Mouse (Mus musculus) heart, adult 2 months (tissue): ENCODE measurements around the gene Slc39a11. TPM values are rescaled to one million over a fixed set of nuclear protein-coding genes. Genes with fewer than 3 reads are reported as not detected.
"Not testable (repeated sequence)": the region's sequence is repeated elsewhere in the genome, so short reads cannot be mapped to it uniquely, and the experiment has no call there.

ENCODE experiments used
- DNase-seq, 2 experiments: peaks; one replicate each; pipeline ENCODE4 v3.0.0; 2021
- H3K27ac ChIP-seq: fragments of 200-600 bp; 2 replicates; pipeline ENCODE4 v1.8.1; 2022
- H3K27me3 ChIP-seq: fragments of 200-500 bp; 2 replicates; pipeline ENCODE4 v1.6.1; 2012; ENCODE audit warnings: mild to moderate bottlenecking, low read length, inconsistent platforms, mixed read lengths; ENCODE audit not compliant: control insufficient read depth, insufficient read depth
- H3K36me3 ChIP-seq: fragments of 200-500 bp; 2 replicates; pipeline ENCODE4 v1.6.1; 2012; ENCODE audit warnings: low read length, inconsistent platforms; ENCODE audit not compliant: control insufficient read depth, insufficient read depth
- H3K4me1 ChIP-seq: fragments of 200-500 bp; 2 replicates; pipeline ENCODE4 v1.6.1; 2011; ENCODE audit warnings: low read length; ENCODE audit not compliant: control insufficient read depth, insufficient read depth
- H3K4me3 ChIP-seq: fragments of 200-600 bp; 2 replicates; pipeline ENCODE4 v1.8.1; 2022
- H3K79me2 ChIP-seq: fragments of 200-500 bp; replicated peaks from 2 replicates; pipeline ENCODE4 v1.6.1; 2012; ENCODE audit warnings: mild to moderate bottlenecking, inconsistent platforms, low read length, moderate library complexity, mixed read lengths; ENCODE audit not compliant: control insufficient read depth, insufficient read depth
- H3K9ac ChIP-seq: fragments of 200-500 bp; 2 replicates; pipeline ENCODE4 v1.6.1; 2012; ENCODE audit warnings: low read depth, mild to moderate bottlenecking, control low read depth, inconsistent platforms, low read length, mixed read lengths
- CTCF ChIP-seq: fragments of 200-600 bp; IDR thresholded peaks from 2 replicates; pipeline ENCODE4 v1.8.1; 2022; ENCODE audit warnings: antibody characterized with exemption, mild to moderate bottlenecking, moderate library complexity
- EP300 ChIP-seq: fragments of 200-500 bp; IDR thresholded peaks from 2 replicates; pipeline ENCODE4 v1.6.1; 2011; ENCODE audit warnings: low read depth, low read length, control low read depth; ENCODE audit not compliant: insufficient read depth
- POLR2A ChIP-seq: fragments of 200-500 bp; IDR thresholded peaks from 2 replicates; pipeline ENCODE4 v1.6.1; 2011; ENCODE audit warnings: mild to moderate bottlenecking, low read depth, low read length, control low read depth; ENCODE audit not compliant: insufficient read depth
- WGBS: fragments of 180-500 bp; shearing (Covaris S2); methylation state at CpG from one replicate; pipeline ENCODE4 v1.1.7; 2018; 5-methylcytosine and 5-hydroxymethylcytosine counted together
- intact Hi-C: fragments of 180-260 bp; cut with DNase I; formaldehyde crosslinking; loops from one replicate; pipeline ENCODE4 v1.15.1; 2025
- polyA plus RNA-seq: library from polyadenylated mRNA; depleted of rRNA; stranded (reverse); fragments of >200 nt; gene quantifications from 2 replicates; pipeline ENCODE4 v1.2.3, GENCODE M21; 2012
- total RNA-seq, 2 experiments: library from RNA; stranded (reverse); gene quantifications; 2 replicates each; pipeline ENCODE4 v1.2.3; 2021

Slc39a11 gene
- total and polyA plus RNA-seq, 3 experiments = 2.6 to 5.6 (median 2.7) TPM

- DNase-seq = no peak
- TF ChIP-seq POLR2A (no peak), EP300 (no peak), CTCF (no peak)
- 49% methylated on average over 10 of the region's 10 CpGs for WGBS
- Histone ChIP-seq H3K4me1 (peaks cover 5% of the 10 kb centered on the region; the same call in 1 of the 2 replicates), H3K36me3 (no peaks in the 10 kb centered on the region; the same call in 1 of the 2 replicates), H3K27me3 (no peaks in the 10 kb centered on the region), H3K9ac (no peak overlapping the region), H3K4me3 (no peak overlapping the region), H3K27ac (no peak overlapping the region), H3K79me2 (no peaks in the 10 kb centered on the region; the same call in 1 of the 2 replicates)
- intact Hi-C loops = no loop called here
Measured at GRCm38 (mm10) chr11:113666648-113667047, 16.8 kb upstream of the Slc39a11 start.

- Histone ChIP-seq H3K9ac (no peak overlapping the region), H3K27ac (no peak overlapping the region), H3K36me3 (no peaks in the 10 kb centered on the region; the same call in 1 of the 2 replicates), H3K4me1 (peaks cover 5% of the 10 kb centered on the region; the same call in 1 of the 2 replicates), H3K4me3 (no peak overlapping the region), H3K79me2 (no peaks in the 10 kb centered on the region; the same call in 1 of the 2 replicates), H3K27me3 (no peaks in the 10 kb centered on the region)
- TF ChIP-seq CTCF = no peak
- no peak for TF ChIP-seq EP300
- TF ChIP-seq POLR2A = no peak
- 73% methylated on average over 6 of the region's 6 CpGs for WGBS
- intact Hi-C loops = no loop called here
- DNase-seq = no peak
Measured at GRCm38 (mm10) chr11:113666205-113666604, 16.3 kb upstream of the Slc39a11 start.

GRCm38 (mm10) chr11:113664279-113664678, 14.4 kb upstream of the Slc39a11 start:
- intact Hi-C loops = no loop called here
- no peak overlapping the region for H3K27ac ChIP-seq
- H3K36me3 ChIP-seq = no peaks in the 10 kb centered on the region; the same call in 1 of the 2 replicates
- no peak for DNase-seq
- H3K4me3 ChIP-seq = no peak overlapping the region
- no peaks in the 10 kb centered on the region; the same call in 1 of the 2 replicates for H3K79me2 ChIP-seq
- H3K9ac ChIP-seq = no peak overlapping the region
- peaks cover 5% of the 10 kb centered on the region; the same call in 1 of the 2 replicates for H3K4me1 ChIP-seq
- H3K27me3 ChIP-seq = no peaks in the 10 kb centered on the region
- whole genome bisulfite sequencing = 68% methylated on average over 2 of the region's 2 CpGs
- no peak for TF ChIP-seq EP300
- no peak for TF ChIP-seq CTCF
- TF ChIP-seq POLR2A = no peak

GRCm38 (mm10) chr11:113661835-113662351, 12.0 kb upstream of the Slc39a11 start:
- peaks cover 3% of the 10 kb centered on the region; the same call in 1 of the 2 replicates for H3K4me1 ChIP-seq
- H3K4me3 ChIP-seq = no peak overlapping the region
- H3K36me3 ChIP-seq = no peaks in the 10 kb centered on the region; the same call in 1 of the 2 replicates
- H3K9ac ChIP-seq = no peak overlapping the region
- no peak for DNase-seq
- 89% methylated on average over 18 of the region's 18 CpGs for WGBS
- H3K79me2 ChIP-seq = no peaks in the 10 kb centered on the region; the same call in 1 of the 2 replicates
- H3K27me3 ChIP-seq = no peaks in the 10 kb centered on the region
- TF ChIP-seq EP300 = no peak
- no peak for TF ChIP-seq CTCF
- no peak for TF ChIP-seq POLR2A
- intact Hi-C loops = no loop called here
- H3K27ac ChIP-seq = no peak overlapping the region

GRCm38 (mm10) chr11:113660940-113661339, 11.1 kb upstream of the Slc39a11 start:
- intact Hi-C loops = no loop called here
- H3K27ac ChIP-seq = no peak overlapping the region
- no peaks in the 10 kb centered on the region for H3K36me3 ChIP-seq
- H3K4me1 ChIP-seq = no peaks in the 10 kb centered on the region
- H3K79me2 ChIP-seq = no peaks in the 10 kb centered on the region
- no peak for TF ChIP-seq POLR2A
- no peak for TF ChIP-seq EP300
- no peak for TF ChIP-seq CTCF
- WGBS = 90% methylated on average over 11 of the region's 11 CpGs
- no peak overlapping the region for H3K4me3 ChIP-seq
- H3K9ac ChIP-seq = no peak overlapping the region
- no peak for DNase-seq
- no peaks in the 10 kb centered on the region for H3K27me3 ChIP-seq

- DNase-seq, H3K36me3 ChIP-seq, H3K4me1 ChIP-seq, intact Hi-C loops, H3K9ac ChIP-seq, H3K27ac ChIP-seq, H3K27me3 ChIP-seq, H3K79me2 ChIP-seq, H3K4me3 ChIP-seq: not testable (repeated sequence)
- 89% methylated on average over 3 of the region's 3 CpGs for WGBS
- peak; percentile 36 for TF ChIP-seq CTCF
Measured at GRCm38 (mm10) chr11:113660213-113660612, 10.3 kb upstream of the Slc39a11 start.
